Mouse (Mus musculus): ENCODE measurements at regions not wholly inside any gene's neighbourhood (a gene's known extent, or its start where the extent isn't known, plus 50 kb on each side); places are given as distances from the start of the nearest gene placed in this dataset.

DNA sequence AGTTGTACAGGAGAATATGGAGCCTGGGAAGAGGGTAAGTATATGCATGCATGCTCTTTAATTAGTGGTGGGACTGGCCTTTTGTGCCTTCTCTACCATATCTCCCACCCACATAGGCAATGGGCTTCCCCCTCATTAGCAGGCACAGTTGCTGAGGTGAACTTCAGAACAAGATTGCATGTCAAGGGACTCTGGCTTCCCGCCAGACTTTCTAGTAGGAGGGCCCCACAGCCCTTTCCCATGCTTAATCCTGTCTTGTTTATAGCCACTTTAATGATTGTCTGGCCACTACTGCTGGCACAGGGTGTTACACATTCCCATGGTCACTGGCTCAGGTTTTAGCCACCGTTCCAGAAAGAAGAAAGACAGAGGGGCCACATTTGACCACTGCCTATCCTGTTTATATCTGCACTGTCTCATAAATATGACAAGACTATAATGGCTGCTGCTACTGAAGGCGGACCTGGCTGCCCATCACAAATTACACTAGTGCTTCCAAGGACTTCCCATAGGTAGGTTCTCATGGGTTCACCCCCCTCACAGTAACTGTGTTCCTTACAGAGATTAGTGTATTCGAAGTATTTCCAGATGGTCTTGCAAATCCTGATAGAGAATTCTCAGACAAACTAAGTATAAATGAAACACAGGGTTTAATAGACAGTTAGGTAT, 362.6 kb downstream of the Fat4 start:
- Histone ChIP-seq H3K27ac (replicated peaks) (no peak overlapping the region), H3K27me3 (no peaks in the 10 kb centered on the region), H3K9me3 (no peaks in the 10 kb centered on the region), H3K4me2 (replicated peaks) (no peak overlapping the region), H3K36me3 (no peaks in the 10 kb centered on the region), H3K9ac (replicated peaks) (no peak overlapping the region), H3K4me1 (peaks cover 8% of the 10 kb centered on the region), H3K4me3 (no peak overlapping the region)
- peak; percentile 94 for ATAC-seq (replicated peaks)
- 22% methylated on average over 4 of the region's 4 CpGs for WGBS

DNA sequence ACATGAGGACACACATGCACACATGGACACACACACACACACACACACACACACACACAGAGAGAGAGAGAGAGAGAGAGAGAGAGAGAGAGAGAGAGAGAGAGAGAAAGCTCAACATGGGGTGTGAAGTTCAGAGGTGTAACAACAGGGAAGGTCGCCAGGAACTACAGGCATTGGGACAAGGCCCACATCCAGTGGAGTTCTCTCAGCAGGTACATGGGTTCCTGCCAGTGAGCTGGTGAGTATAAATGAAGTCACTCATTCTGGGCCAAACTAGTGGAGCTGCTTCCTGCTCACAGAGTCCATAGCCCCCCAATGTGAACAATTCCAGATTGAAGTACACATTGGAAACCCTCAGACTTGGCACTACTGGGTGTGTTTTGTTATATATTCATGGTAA, 366.3 kb downstream of the Fat4 start:
- WGBS = 67% methylated on average over 1 of the region's 1 CpGs

GRCm38 (mm10) chr3:39264671-39265430, 378.1 kb downstream of the Fat4 start:
- WGBS = 68% methylated on average over 2 of the region's 2 CpGs
- Histone ChIP-seq H3K4me1 (0 out of 2 replicates have a peak, but pooled peaks cover 3% of the 10 kb centered on the region), H3K4me2 (replicated peaks) (no peak overlapping the region), H3K27ac (replicated peaks) (no peak overlapping the region), H3K9me3 (no peaks in the 10 kb centered on the region), H3K4me3 (no peak overlapping the region), H3K9ac (replicated peaks) (no peak overlapping the region), H3K36me3 (no peaks in the 10 kb centered on the region), H3K27me3 (no peaks in the 10 kb centered on the region)
- ATAC-seq (replicated peaks) = no peak

More for the DNA sequence above, 366.3 kb downstream of the Fat4 start:
- ATAC-seq (replicated peaks) = no peak
- Histone ChIP-seq H3K4me3 (no peak overlapping the region), H3K27ac (replicated peaks) (no peak overlapping the region), H3K36me3 (no peaks in the 10 kb centered on the region), H3K4me1 (peaks cover 8% of the 10 kb centered on the region), H3K27me3 (no peaks in the 10 kb centered on the region), H3K9ac (replicated peaks) (no peak overlapping the region), H3K9me3 (no peaks in the 10 kb centered on the region), H3K4me2 (replicated peaks) (no peak overlapping the region)

GRCm38 (mm10) chr3:39265606-39266005, 378.9 kb downstream of the Fat4 start:
- Histone ChIP-seq H3K27me3 (no peaks in the 10 kb centered on the region), H3K4me1 (0 out of 2 replicates have a peak, but pooled peaks cover 3% of the 10 kb centered on the region), H3K9ac (replicated peaks) (no peak overlapping the region), H3K9me3 (no peaks in the 10 kb centered on the region), H3K4me2 (replicated peaks) (no peak overlapping the region), H3K27ac (replicated peaks) (no peak overlapping the region), H3K4me3 (no peak overlapping the region), H3K36me3 (no peaks in the 10 kb centered on the region)
- ATAC-seq (replicated peaks) = 0 out of 2 replicates have a peak, but pooled peaks have one; percentile 26
- WGBS = 77% methylated on average over 1 of the region's 1 CpGs

GRCm38 (mm10) chr3:39269388-39269787, 382.6 kb downstream of the Fat4 start:
- Histone ChIP-seq H3K27ac (replicated peaks) (no peak overlapping the region), H3K27me3 (no peaks in the 10 kb centered on the region), H3K9me3 (no peaks in the 10 kb centered on the region), H3K36me3 (no peaks in the 10 kb centered on the region), H3K4me3 (no peak overlapping the region), H3K9ac (replicated peaks) (no peak overlapping the region), H3K4me1 (0 out of 2 replicates have a peak, but pooled peaks cover 3% of the 10 kb centered on the region), H3K4me2 (replicated peaks) (no peak overlapping the region)
- ATAC-seq (replicated peaks) = no peak
- WGBS = 85% methylated on average over 3 of the region's 3 CpGs

GRCm38 (mm10) chr3:39272616-39273015, 385.9 kb downstream of the Fat4 start:
- no peak overlapping the region for H3K4me2 ChIP-seq (replicated peaks)
- H3K27ac ChIP-seq (replicated peaks) = no peak overlapping the region
- no peak overlapping the region for H3K4me3 ChIP-seq
- ATAC-seq (replicated peaks) = no peak
- 100% methylated on average over 1 of the region's 1 CpGs for WGBS
- H3K9me3 ChIP-seq = no peaks in the 10 kb centered on the region
- H3K9ac ChIP-seq (replicated peaks) = no peak overlapping the region
- no peaks in the 10 kb centered on the region for H3K36me3 ChIP-seq
- no peaks in the 10 kb centered on the region for H3K4me1 ChIP-seq
- no peaks in the 10 kb centered on the region for H3K27me3 ChIP-seq

GRCm38 (mm10) chr3:39276897-39277296, 390.2 kb downstream of the Fat4 start:
- peak; percentile 32; the same call in 1 of the 2 replicates for ATAC-seq (replicated peaks)
- no peak overlapping the region for H3K27ac ChIP-seq (replicated peaks)
- H3K27me3 ChIP-seq = no peaks in the 10 kb centered on the region
- WGBS = 79% methylated on average over 4 of the region's 4 CpGs
- H3K4me3 ChIP-seq = no peak overlapping the region
- H3K4me1 ChIP-seq = no peaks in the 10 kb centered on the region
- H3K9ac ChIP-seq (replicated peaks) = no peak overlapping the region
- H3K36me3 ChIP-seq = no peaks in the 10 kb centered on the region
- H3K9me3 ChIP-seq = no peaks in the 10 kb centered on the region
- no peak overlapping the region for H3K4me2 ChIP-seq (replicated peaks)

- Histone ChIP-seq H3K9me3 (no peaks in the 10 kb centered on the region), H3K27ac (replicated peaks) (no peak overlapping the region), H3K4me2 (replicated peaks) (no peak overlapping the region), H3K4me1 (no peaks in the 10 kb centered on the region), H3K4me3 (no peak overlapping the region), H3K27me3 (no peaks in the 10 kb centered on the region), H3K36me3 (no peaks in the 10 kb centered on the region), H3K9ac (replicated peaks) (no peak overlapping the region)
- no peak for ATAC-seq (replicated peaks)
- WGBS = 81% methylated on average over 6 of the region's 6 CpGs
Measured at GRCm38 (mm10) chr3:39277310-39277709, 390.6 kb downstream of the Fat4 start.

DNA sequence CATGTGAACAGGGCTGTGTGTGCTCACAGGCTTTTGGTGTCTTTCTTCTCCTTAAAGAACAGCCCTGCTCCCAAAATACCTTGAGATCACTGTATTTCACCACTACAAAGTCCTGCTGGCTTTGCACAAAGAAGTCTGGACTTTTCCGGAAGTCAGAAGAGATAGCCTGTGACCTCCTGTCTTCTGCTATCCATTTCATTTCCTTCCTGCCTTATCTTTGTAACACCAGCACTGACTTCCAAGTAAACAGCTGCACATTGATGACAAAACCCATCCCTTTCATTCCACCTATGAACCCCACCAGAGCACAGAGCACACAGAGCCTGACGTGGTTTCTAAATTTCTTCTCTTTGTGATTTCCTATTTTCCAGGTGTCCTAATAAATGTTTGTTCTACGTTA, 408.5 kb downstream of the Fat4 start:
- WGBS = 85% methylated on average over 3 of the region's 3 CpGs
- H3K4me3 ChIP-seq = no peak overlapping the region
- ATAC-seq (replicated peaks) = no peak
- H3K27ac ChIP-seq (replicated peaks) = no peak overlapping the region
- H3K27me3 ChIP-seq = no peaks in the 10 kb centered on the region
- no peaks in the 10 kb centered on the region for H3K4me1 ChIP-seq
- H3K36me3 ChIP-seq = no peaks in the 10 kb centered on the region
- no peak overlapping the region for H3K4me2 ChIP-seq (replicated peaks)
- H3K9ac ChIP-seq (replicated peaks) = no peak overlapping the region
- no peaks in the 10 kb centered on the region for H3K9me3 ChIP-seq

DNA sequence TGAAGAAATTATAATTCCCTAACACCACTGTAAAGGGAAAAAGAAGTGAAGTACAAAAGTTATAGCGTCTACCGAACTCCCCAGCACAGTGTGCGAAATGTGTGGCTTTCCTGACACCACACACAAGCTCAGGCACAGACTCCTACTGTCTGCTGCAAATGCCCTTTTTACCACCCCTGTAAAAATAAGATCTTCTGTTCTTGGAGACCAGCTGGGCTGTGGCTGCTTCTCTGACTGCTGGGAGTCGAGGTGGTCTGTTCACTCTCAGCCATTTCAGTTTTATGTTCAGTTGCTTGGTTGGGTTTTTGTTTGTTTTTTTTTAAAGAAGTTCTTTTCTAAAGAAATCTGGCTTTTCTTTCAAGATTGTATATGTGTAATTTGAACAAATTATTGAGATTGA, 409.5 kb downstream of the Fat4 start:
- H3K9ac ChIP-seq (replicated peaks) = no peak overlapping the region
- 87% methylated on average over 4 of the region's 4 CpGs for whole genome bisulfite sequencing
- no peak overlapping the region for H3K27ac ChIP-seq (replicated peaks)
- no peak for ATAC-seq (replicated peaks)
- no peak overlapping the region for H3K4me3 ChIP-seq
- H3K4me1 ChIP-seq = no peaks in the 10 kb centered on the region
- no peaks in the 10 kb centered on the region for H3K9me3 ChIP-seq
- no peaks in the 10 kb centered on the region for H3K36me3 ChIP-seq
- no peak overlapping the region for H3K4me2 ChIP-seq (replicated peaks)
- H3K27me3 ChIP-seq = no peaks in the 10 kb centered on the region

DNA sequence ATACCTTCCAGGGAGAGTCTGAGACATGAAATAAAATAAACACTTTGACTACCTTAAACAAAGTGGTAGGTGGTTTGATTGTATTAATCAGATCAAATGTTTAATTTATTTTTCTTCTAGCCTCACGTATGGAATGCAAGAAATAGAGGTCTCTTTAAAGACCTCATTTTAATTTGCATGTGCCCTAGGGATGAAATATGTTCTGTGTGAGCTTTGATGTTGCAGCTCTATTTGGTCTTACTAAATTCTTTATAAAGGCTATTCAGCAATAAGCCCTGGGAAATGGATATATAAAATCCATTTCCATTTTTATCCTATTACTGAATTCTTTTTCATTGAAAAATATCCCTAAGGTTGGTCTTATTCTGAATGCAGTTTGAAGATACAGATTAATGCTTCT, 422.7 kb downstream of the Fat4 start:
- Histone ChIP-seq H3K36me3 (no peaks in the 10 kb centered on the region), H3K4me2 (replicated peaks) (no peak overlapping the region), H3K9me3 (no peaks in the 10 kb centered on the region), H3K27me3 (no peaks in the 10 kb centered on the region), H3K4me3 (no peak overlapping the region), H3K9ac (replicated peaks) (no peak overlapping the region), H3K27ac (replicated peaks) (no peak overlapping the region), H3K4me1 (no peaks in the 10 kb centered on the region)
- 78% methylated on average over 1 of the region's 1 CpGs for WGBS
- ATAC-seq (replicated peaks) = no peak

DNA sequence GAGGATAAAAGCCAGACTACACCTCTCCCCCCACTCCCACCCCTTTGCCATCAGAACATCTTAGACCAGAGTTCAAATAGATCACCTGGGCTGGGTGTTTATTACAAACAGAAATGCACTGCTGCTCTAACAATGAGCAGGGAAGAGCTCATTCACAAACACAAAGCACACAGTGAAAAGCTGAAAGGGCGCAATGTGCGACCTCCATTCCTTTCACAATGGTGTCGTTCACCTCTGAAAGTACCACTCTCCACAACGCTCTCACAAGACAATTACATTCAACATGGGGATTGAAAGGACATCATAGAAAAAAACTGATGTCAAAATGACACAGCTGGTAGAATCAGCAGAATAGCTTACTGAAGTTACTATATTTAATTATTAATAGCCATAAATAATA, 426.8 kb downstream of the Fat4 start:
- Histone ChIP-seq H3K9ac (replicated peaks) (no peak overlapping the region), H3K4me3 (no peak overlapping the region), H3K27ac (replicated peaks) (no peak overlapping the region), H3K4me1 (no peaks in the 10 kb centered on the region), H3K27me3 (no peaks in the 10 kb centered on the region), H3K4me2 (replicated peaks) (no peak overlapping the region), H3K36me3 (no peaks in the 10 kb centered on the region), H3K9me3 (no peaks in the 10 kb centered on the region)
- ATAC-seq (replicated peaks) = no peak
- WGBS = 60% methylated on average over 4 of the region's 4 CpGs

All from forebrain, embryonic 15.5 days (tissue).